Mouse (Mus musculus): ENCODE measurements around the gene Tgtp2.
"Not testable (repeated sequence)": the region's sequence is repeated elsewhere in the genome, so short reads cannot be mapped to it uniquely, and the experiment has no call there.

Gene Tgtp2

GRCm38 (mm10) chr11:49063713-49064469, at the start of gene Tgtp2:
Tgtp2 (minus strand) TSS chr11:49064206.
- not testable (repeated sequence) for DNase-seq (ENCODE audit: low spot score)

GRCm38 (mm10) chr11:49112624-49113219, 48.7 kb upstream of the Tgtp2 start:
- no peak for DNase-seq (ENCODE audit: low spot score)

- DNase-seq (ENCODE audit: low spot score), result no peak
These were observed 47.0 kb upstream of the Tgtp2 start for GRCm38 (mm10) chr11:49111000-49111399.

- DNase-seq (ENCODE audit: low spot score), result no peak
These were observed 44.8 kb upstream of the Tgtp2 start for GRCm38 (mm10) chr11:49108833-49109232.

- no peak for DNase-seq (ENCODE audit: low spot score)
These were observed 43.9 kb upstream of the Tgtp2 start for GRCm38 (mm10) chr11:49107650-49108537.

- DNase-seq (ENCODE audit: low spot score), result no peak
These were observed 41.7 kb upstream of the Tgtp2 start for GRCm38 (mm10) chr11:49105752-49106151.

- DNase-seq (ENCODE audit: low spot score), result peak; percentile 89
These were observed 39.2 kb upstream of the Tgtp2 start for GRCm38 (mm10) chr11:49103047-49103693.

- DNase-seq (ENCODE audit: low spot score), result no peak
These were observed 37.5 kb upstream of the Tgtp2 start for GRCm38 (mm10) chr11:49101500-49101899.

GRCm38 (mm10) chr11:49100409-49100808, 36.4 kb upstream of the Tgtp2 start:
- DNase-seq (ENCODE audit: low spot score), result no peak

- no peak for DNase-seq (ENCODE audit: low spot score)
These were observed 31.4 kb upstream of the Tgtp2 start for GRCm38 (mm10) chr11:49095367-49095766.

- no peak for DNase-seq (ENCODE audit: low spot score)
These were observed 30.1 kb upstream of the Tgtp2 start for GRCm38 (mm10) chr11:49093861-49094660.

GRCm38 (mm10) chr11:49092786-49093185, 28.8 kb upstream of the Tgtp2 start:
- no peak for DNase-seq (ENCODE audit: low spot score)

- DNase-seq (ENCODE audit: low spot score), result no peak
These were observed 28.1 kb upstream of the Tgtp2 start for GRCm38 (mm10) chr11:49092053-49092586.

- no peak for DNase-seq (ENCODE audit: low spot score)
These were observed 27.2 kb upstream of the Tgtp2 start for GRCm38 (mm10) chr11:49091171-49091570.

GRCm38 (mm10) chr11:49090551-49090950, 26.5 kb upstream of the Tgtp2 start:
- no peak for DNase-seq (ENCODE audit: low spot score)

- no peak for DNase-seq (ENCODE audit: low spot score)
These were observed 25.9 kb upstream of the Tgtp2 start for GRCm38 (mm10) chr11:49089735-49090507.

GRCm38 (mm10) chr11:49088990-49089652, 25.1 kb upstream of the Tgtp2 start:
- DNase-seq (ENCODE audit: low spot score), result no peak

- peak; percentile 70 for DNase-seq (ENCODE audit: low spot score)
These were observed 24.0 kb upstream of the Tgtp2 start for GRCm38 (mm10) chr11:49087830-49088616.

GRCm38 (mm10) chr11:49086858-49087361, 22.9 kb upstream of the Tgtp2 start:
- DNase-seq (ENCODE audit: low spot score), result no peak
